Mouse (Mus musculus): ENCODE measurements at regions not wholly inside any gene's neighbourhood (a gene's known extent, or its start where the extent isn't known, plus 50 kb on each side); places are given as distances from the start of the nearest gene placed in this dataset.
"Not testable (repeated sequence)": the region's sequence is repeated elsewhere in the genome, so short reads cannot be mapped to it uniquely, and the experiment has no call there.

- not testable (repeated sequence) for DNase-seq (ENCODE audit: extremely low spot score in 1 of 2, low spot score in 1 of 2)
Observed at GRCm38 (mm10) chr10:38704762-38705130, 116.8 kb downstream of the Rfpl4b start.

GRCm38 (mm10) chr10:38703954-38704761, 117.4 kb downstream of the Rfpl4b start:
- DNase-seq (ENCODE audit: extremely low spot score in 1 of 2, low spot score in 1 of 2): no peak

GRCm38 (mm10) chr10:38677453-38677852, 144.1 kb downstream of the Rfpl4b start:
- no peak for DNase-seq (ENCODE audit: extremely low spot score in 1 of 2, low spot score in 1 of 2)

- no peak for DNase-seq (ENCODE audit: extremely low spot score in 1 of 2, low spot score in 1 of 2)
Observed at GRCm38 (mm10) chr10:38668610-38669009, 153.0 kb downstream of the Rfpl4b start.

GRCm38 (mm10) chr10:38667841-38668240, 153.7 kb downstream of the Rfpl4b start:
- no peak for DNase-seq (ENCODE audit: extremely low spot score in 1 of 2, low spot score in 1 of 2)

- DNase-seq (ENCODE audit: extremely low spot score in 1 of 2, low spot score in 1 of 2): no peak
Observed at GRCm38 (mm10) chr10:38635695-38636094, 185.9 kb downstream of the Rfpl4b start.

GRCm38 (mm10) chr10:38629907-38630505, 191.6 kb downstream of the Rfpl4b start:
- no peak for DNase-seq (ENCODE audit: extremely low spot score in 1 of 2, low spot score in 1 of 2)

- no peak for DNase-seq (ENCODE audit: extremely low spot score in 1 of 2, low spot score in 1 of 2)
Observed at GRCm38 (mm10) chr10:38623399-38623798, 198.2 kb downstream of the Rfpl4b start.

GRCm38 (mm10) chr10:38609606-38610510, 211.7 kb downstream of the Rfpl4b start:
- no peak for DNase-seq (ENCODE audit: extremely low spot score in 1 of 2, low spot score in 1 of 2)

GRCm38 (mm10) chr10:38586061-38586460, 235.5 kb downstream of the Rfpl4b start:
- DNase-seq (ENCODE audit: extremely low spot score in 1 of 2, low spot score in 1 of 2): no peak

GRCm38 (mm10) chr10:38575726-38576125, 245.9 kb downstream of the Rfpl4b start:
- DNase-seq (ENCODE audit: extremely low spot score in 1 of 2, low spot score in 1 of 2): no peak

- no peak for DNase-seq (ENCODE audit: extremely low spot score in 1 of 2, low spot score in 1 of 2)
Observed at GRCm38 (mm10) chr10:38573728-38574127, 247.9 kb downstream of the Rfpl4b start.

- no peak for DNase-seq (ENCODE audit: extremely low spot score in 1 of 2, low spot score in 1 of 2)
Observed at GRCm38 (mm10) chr10:38573146-38573545, 248.4 kb downstream of the Rfpl4b start.

GRCm38 (mm10) chr10:38567270-38567669, 254.3 kb downstream of the Rfpl4b start:
- DNase-seq (ENCODE audit: extremely low spot score in 1 of 2, low spot score in 1 of 2): no peak

GRCm38 (mm10) chr10:38566361-38566760, 255.2 kb downstream of the Rfpl4b start:
- DNase-seq (ENCODE audit: extremely low spot score in 1 of 2, low spot score in 1 of 2): no peak

- DNase-seq (ENCODE audit: extremely low spot score in 1 of 2, low spot score in 1 of 2): peak; percentile 28 to 32
Observed at GRCm38 (mm10) chr10:38555040-38555439, 266.5 kb downstream of the Rfpl4b start.

- peak; percentile 14 to 23 for DNase-seq (ENCODE audit: extremely low spot score in 1 of 2, low spot score in 1 of 2)
Observed at GRCm38 (mm10) chr10:38553688-38554680, 267.6 kb downstream of the Rfpl4b start.

GRCm38 (mm10) chr10:38553326-38553687, 268.3 kb downstream of the Rfpl4b start:
- no peak for DNase-seq (ENCODE audit: extremely low spot score in 1 of 2, low spot score in 1 of 2)

GRCm38 (mm10) chr10:38552350-38553076, 269.1 kb downstream of the Rfpl4b start:
- DNase-seq (ENCODE audit: extremely low spot score in 1 of 2, low spot score in 1 of 2): no peak
